Mouse (Mus musculus): ENCODE data around the gene Pcare. TPM values are rescaled to one million over a fixed set of nuclear protein-coding genes. Genes with fewer than 3 reads are reported as not detected.

Pcare gene
- polyA plus RNA-seq (2012; rRNA removed), result 0.01 TPM in 2 replicates

DNA sequence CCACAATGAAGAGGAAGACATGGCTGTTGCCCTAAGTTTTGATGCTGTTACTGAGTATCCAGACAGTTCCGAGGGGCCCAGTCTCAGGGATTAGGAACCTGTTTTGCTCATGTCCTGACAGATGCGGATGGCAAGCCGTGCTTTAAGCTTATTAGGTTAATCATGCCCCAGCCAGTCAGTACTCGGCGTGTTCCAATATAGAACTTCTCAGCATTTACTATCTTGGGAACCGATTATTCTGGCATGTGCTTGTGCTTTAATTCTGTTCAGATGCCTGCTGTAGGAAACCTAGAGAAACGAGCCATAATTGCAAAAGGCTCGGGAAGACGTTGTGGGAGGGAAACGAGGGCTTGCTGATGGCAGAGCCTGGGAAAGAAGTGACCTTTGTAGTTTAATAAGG, at the start of gene Pcare:
TSS of gene Pcare (minus strand) at position 64 of the 400 bp plus-strand sequence.

GRCm38 (mm10) chr17:71768173-71768572, 15.5 kb upstream of the Pcare start, which contains the start of gene Clip4:
Gene Clip4 (plus strand): TSS chr17:71768473.

Other genes with a start within 250 kb of the Pcare start
- 7.2 and 7.5 TPM in 2 replicates for gene Ndc80, start 226.0 kb downstream of the Pcare start, polyA plus RNA-seq (2012; rRNA removed)
- gene Spdya, start 200.8 kb downstream of the Pcare start, polyA plus RNA-seq (2012; rRNA removed), result 0.02 and 0.06 TPM in 2 replicates
- 12.5 and 15.4 TPM in 2 replicates for gene Wdr43, start 137.0 kb downstream of the Pcare start, polyA plus RNA-seq (2012; rRNA removed)
- gene Togaram2, start 79.6 kb downstream of the Pcare start, polyA plus RNA-seq (2012; rRNA removed), result 0.03 and 0.05 TPM in 2 replicates
- gene Clip4, start 15.6 kb upstream of the Pcare start, polyA plus RNA-seq (2012; rRNA removed), result 0.44 and 0.53 TPM in 2 replicates